Mouse (Mus musculus) brain, adult 2 months (tissue): Measurements from ENCODE around the gene Gstcd.

Experiments used
- DNase-seq: peaks from one replicate; pipeline ENCODE4 v3.0.0; 2011; ENCODE audit warnings: low read depth, low spot score

Gstcd gene

GRCm38 (mm10) chr3:132942778-132943177, 149.1 kb downstream of the Gstcd start:
- DNase-seq = no peak

GRCm38 (mm10) chr3:132940181-132940990, 151.4 kb downstream of the Gstcd start:
- no peak for DNase-seq

- no peak for DNase-seq
These were observed 152.8 kb downstream of the Gstcd start for GRCm38 (mm10) chr3:132939006-132939405.

- DNase-seq = no peak
These were observed 157.2 kb downstream of the Gstcd start for GRCm38 (mm10) chr3:132934649-132935048.
